Comparison of ENCODE assay signal across 18 mouse cellular contexts in genomic region chr17:90843072-90843611, GRCm38 (mm10).
DNase-seq lines count a peak whose midpoint lies in the region; ATAC-seq and TF ChIP-seq lines count a peak whose summit lies in the region.
"Had no signal": no experiment of that assay in that cellular context is flagged by ENCODE, and none has a peak within 500 bp of the region (broad histone marks: within the 10 kb centered on the region; RNA-seq: fewer than 3 reads in every experiment).

No protein-coding gene starts in this region.

- no peak for TF ChIP-seq CTCF in CH12.LX (conservative IDR thresholded peaks at IDR 0.05 in 1 of 2, IDR thresholded peaks at IDR 0.05 in 1 of 2; ENCODE audit: low read depth in 2 of 2, low read length in 2 of 2)
- TF ChIP-seq CTCF in MEL (IDR thresholded peaks at IDR 0.05 in 2 of 3, conservative IDR thresholded peaks at IDR 0.05 in 1 of 3; ENCODE audit: control insufficient read depth in 1 of 3, insufficient read depth in 1 of 3, low read depth in 2 of 3, low read length in 3 of 3, poor library complexity in 1 of 3, severe bottlenecking in 1 of 3), result no peak

- H3K9me3 ChIP-seq in CH12.LX (replicated peaks; ENCODE audit: low read length) (peaks cover 15% of the 10 kb centered on the region), MEL (replicated peaks; ENCODE audit: insufficient read depth, low read length) (no peaks in the 10 kb centered on the region)
- H3K9me3 ChIP-seq in liver, embryonic 12.5 days (replicated peaks), result no peaks in the 10 kb centered on the region
- H3K9me3 ChIP-seq: embryonic facial prominence, embryonic 13.5 days; forebrain, embryonic 12.5 days; G1E; heart, embryonic 13.5 days; hindbrain, embryonic 12.5 days had no signal

- no peak overlapping the region for H3K27ac ChIP-seq in CH12.LX (ENCODE audit: insufficient read depth, low read depth)
- H3K27ac ChIP-seq in MEL (ENCODE audit: control insufficient read depth, low read depth, low read length), result peak overlapping the region; percentile 52
- no peak overlapping the region for H3K27ac ChIP-seq in liver, embryonic 12.5 days
- H3K27ac ChIP-seq: embryonic facial prominence, embryonic 13.5 days; forebrain, embryonic 12.5 days; heart, embryonic 13.5 days; hindbrain, embryonic 12.5 days had no signal

- ATAC-seq in common myeloid progenitor, adult 5-6 weeks (replicated peaks; ENCODE audit: low read depth, poor library complexity, severe bottlenecking), result peak; percentile 56; the same call in 1 of the 2 replicates
- no peak for ATAC-seq in liver, embryonic 12.5 days
- ATAC-seq: forebrain, embryonic 16.5 days; hindbrain, embryonic 16.5 days; inflammation-experienced regulatory T-cells, adult 6 months; intestine, postnatal 0 days had no signal

- no peak overlapping the region for H3K4me2 ChIP-seq in CH12.LX (ENCODE audit: insufficient read depth, low read depth, poor library complexity, severe bottlenecking)
- no peak overlapping the region for H3K4me2 ChIP-seq in liver, embryonic 12.5 days
- H3K4me2 ChIP-seq: embryonic facial prominence, embryonic 13.5 days; forebrain, embryonic 12.5 days; heart, embryonic 13.5 days; hindbrain, embryonic 12.5 days had no signal

- no peaks in the 10 kb centered on the region for H3K36me3 ChIP-seq in CH12.LX (replicated peaks in 1 of 2; ENCODE audit: control insufficient read depth in 1 of 2, insufficient read depth in 1 of 2, low read length in 1 of 2)
- peaks cover 0 to 15% of the 10 kb centered on the region in 2 experiments; a peak in 2 of 4 replicates for H3K36me3 ChIP-seq in MEL (ENCODE audit: control insufficient read depth in 1 of 2, insufficient read depth in 2 of 2, low read length in 2 of 2)
- H3K36me3 ChIP-seq in liver, embryonic 12.5 days, result no peaks in the 10 kb centered on the region
- H3K36me3 ChIP-seq: embryonic facial prominence, embryonic 13.5 days; forebrain, embryonic 12.5 days; G1E; heart, embryonic 13.5 days; hindbrain, embryonic 12.5 days had no signal

- DNase-seq in CH12.LX (ENCODE audit: extremely low read depth) (no peak), MEL (ENCODE audit: low read depth, low spot score) (peak; percentile 80), MN1 (ENCODE audit: low spot score) (no peak)
- DNase-seq in gastrocnemius, postnatal 14 days, result no peak
- DNase-seq: adrenal gland, postnatal 10 days; gastrocnemius, postnatal 25 days; heart, postnatal 36 days had no signal

- intact Hi-C loops in gastrocnemius, postnatal 14 days (cut with DNase I; ENCODE audit: low total_unique reads), result no loop called here

- H3K27me3 ChIP-seq in CH12.LX (replicated peaks) (no peaks in the 10 kb centered on the region), MEL (ENCODE audit: control insufficient read depth in 1 of 2, insufficient read depth in 2 of 2, low read length in 2 of 2) (no peaks in the 10 kb centered on the region)
- no peaks in the 10 kb centered on the region for H3K27me3 ChIP-seq in liver, embryonic 12.5 days (replicated peaks)
- H3K27me3 ChIP-seq: embryonic facial prominence, embryonic 13.5 days; forebrain, embryonic 12.5 days; heart, embryonic 13.5 days; hindbrain, embryonic 12.5 days had no signal

- in situ Hi-C loops in CH12.LX (cut with MboI; ENCODE audit: low pct_ligation_motif_present, low pct_unique_long_range_greater_than_20kb, low sequenced_read_pairs), result no loop called here

- TF ChIP-seq POLR2A in CH12.LX (IDR thresholded peaks at IDR 0.05; ENCODE audit: low read depth, low read length) (no peak), MEL (IDR thresholded peaks at IDR 0.05; ENCODE audit: control insufficient read depth in 1 of 2, insufficient read depth in 1 of 2, low read depth in 1 of 2, low read length in 2 of 2, poor library complexity in 1 of 2) (no peak)

- no peak for TF ChIP-seq EP300 in CH12.LX (IDR thresholded peaks at IDR 0.05; ENCODE audit: low read length)
- peak; percentile 83 to 85 for TF ChIP-seq EP300 in MEL (IDR thresholded peaks at IDR 0.05; ENCODE audit: low read depth in 1 of 2, low read length in 2 of 2)

- dilution Hi-C loops in CH12.LX (cut with MboI; ENCODE audit: extremely low pct_ligation_motif_present, extremely low pct_unique_long_range_greater_than_20kb, low sequenced_read_pairs), result no loop called here

- TF ChIP-seq RAD21 in CH12.LX (IDR thresholded peaks at IDR 0.05; ENCODE audit: low read depth, low read length), result no peak
- TF ChIP-seq RAD21 in MEL (IDR thresholded peaks at IDR 0.05; ENCODE audit: low read depth, low read length), result no peak

- H3K79me2 ChIP-seq in CH12.LX (replicated peaks; ENCODE audit: control insufficient read depth, extremely low read depth, insufficient read depth, poor library complexity, severe bottlenecking), result no peaks in the 10 kb centered on the region
- no peaks in the 10 kb centered on the region for H3K79me2 ChIP-seq in MEL (ENCODE audit: control insufficient read depth, insufficient read depth, low read length, poor library complexity)

- H3K4me1 ChIP-seq in CH12.LX (ENCODE audit: control insufficient read depth in 1 of 2, insufficient read depth in 2 of 2), result no peaks in the 10 kb centered on the region
- peaks cover 3 to 12% of the 10 kb centered on the region in 2 experiments; a peak in 3 of 4 replicates for H3K4me1 ChIP-seq in MEL (ENCODE audit: control insufficient read depth in 1 of 2, insufficient read depth in 2 of 2, low read length in 2 of 2)
- no peaks in the 10 kb centered on the region for H3K4me1 ChIP-seq in liver, embryonic 12.5 days
- H3K4me1 ChIP-seq: embryonic facial prominence, embryonic 13.5 days; forebrain, embryonic 12.5 days; heart, embryonic 13.5 days; hindbrain, embryonic 12.5 days had no signal

- H3K9ac ChIP-seq in CH12.LX (ENCODE audit: insufficient read depth, low read depth), result no peak overlapping the region
- no peak overlapping the region for H3K9ac ChIP-seq in MEL (ENCODE audit: control insufficient read depth, low read depth, low read length, poor library complexity, severe bottlenecking)
- no peak overlapping the region for H3K9ac ChIP-seq in liver, embryonic 12.5 days
- H3K9ac ChIP-seq: embryonic facial prominence, embryonic 13.5 days; forebrain, embryonic 12.5 days; heart, embryonic 13.5 days; hindbrain, embryonic 12.5 days had no signal

- H3K4me3 ChIP-seq in CH12.LX (replicated peaks in 1 of 3; ENCODE audit: low read depth in 2 of 3, low read length in 2 of 3, poor library complexity in 1 of 3) (no peak overlapping the region), MEL (ENCODE audit: control insufficient read depth in 1 of 2, insufficient read depth in 1 of 2, low read depth in 2 of 2, low read length in 2 of 2) (no peak overlapping the region)
- no peak overlapping the region for H3K4me3 ChIP-seq in liver, embryonic 12.5 days
- H3K4me3 ChIP-seq: embryonic facial prominence, embryonic 13.5 days; forebrain, embryonic 12.5 days; heart, embryonic 13.5 days; hindbrain, embryonic 12.5 days had no signal

TF ChIP-seq in CH12.LX, 34 proteins besides CTCF, POLR2A, EP300 and RAD21:
- TF ChIP-seq BHLHE40 (IDR thresholded peaks at IDR 0.05; ENCODE audit: low read depth, low read length), result 0 out of 2 replicates have a peak, but pooled peaks have one; percentile 16
- TF ChIP-seq SIN3A (IDR thresholded peaks at IDR 0.05; ENCODE audit: low read length), result no peak
- TF ChIP-seq IRF4 (IDR thresholded peaks at IDR 0.05; ENCODE audit: low read depth, low read length), result peak; percentile 19; the same call in 1 of the 2 replicates

TF ChIP-seq in MEL, 35 proteins besides CTCF, POLR2A, EP300 and RAD21 (continues in another document):
- no peak for TF ChIP-seq POLR2AphosphoS5 (IDR thresholded peaks at IDR 0.05; ENCODE audit: borderline replicate concordance, low read depth, low read length)
- no peak for TF ChIP-seq ELF1 (IDR thresholded peaks at IDR 0.05; ENCODE audit: low read depth, low read length)
- TF ChIP-seq TBP (IDR thresholded peaks at IDR 0.05; ENCODE audit: low read depth, low read length), result no peak; the same call in 1 of the 2 replicates
- TF ChIP-seq SMC3 (IDR thresholded peaks at IDR 0.05; ENCODE audit: low read depth, low read length), result no peak
- peak; percentile 32; the same call in 1 of the 2 replicates for TF ChIP-seq MAX (IDR thresholded peaks at IDR 0.05; ENCODE audit: low read length)
- TF ChIP-seq ZKSCAN1 (IDR thresholded peaks at IDR 0.05; ENCODE audit: low read depth, low read length), result no peak
- TF ChIP-seq ZMIZ1 (IDR thresholded peaks at IDR 0.05; ENCODE audit: low read depth, low read length), result no peak
- no peak for TF ChIP-seq NELFE (IDR thresholded peaks at IDR 0.05; ENCODE audit: low read depth, low read length)
- TF ChIP-seq GABPA (IDR thresholded peaks at IDR 0.05; ENCODE audit: low read depth, low read length), result peak; percentile 80
- no peak for TF ChIP-seq ZC3H11A (IDR thresholded peaks at IDR 0.05; ENCODE audit: low read depth, low read length)
- no peak for TF ChIP-seq JUND (IDR thresholded peaks at IDR 0.05; ENCODE audit: low read depth, low read length)
- 0 out of 2 replicates have a peak, but pooled peaks have one; percentile 27 for TF ChIP-seq MAFK (IDR thresholded peaks at IDR 0.05; ENCODE audit: borderline replicate concordance, low read depth, low read length)
- TF ChIP-seq MAZ (IDR thresholded peaks at IDR 0.05; ENCODE audit: low read depth, low read length), result no peak
- no peak for TF ChIP-seq CHD2 (IDR thresholded peaks at IDR 0.05; ENCODE audit: low read length)
- peak; percentile 50; the same call in 1 of the 2 replicates for TF ChIP-seq RCOR1 (IDR thresholded peaks at IDR 0.05; ENCODE audit: low read depth, low read length)
- TF ChIP-seq MXI1 (IDR thresholded peaks at IDR 0.05; ENCODE audit: low read depth, low read length), result peak; percentile 49; the same call in 1 of the 2 replicates
- TF ChIP-seq KAT2A (conservative IDR thresholded peaks at IDR 0.05; ENCODE audit: low read depth, low read length), result no peak
- no peak for TF ChIP-seq BHLHE40 (IDR thresholded peaks at IDR 0.05; ENCODE audit: borderline replicate concordance, low read depth, low read length)
- TF ChIP-seq TCF12 (IDR thresholded peaks at IDR 0.05; ENCODE audit: low read depth, low read length), result peak; percentile 70
- TF ChIP-seq E2F4 (IDR thresholded peaks at IDR 0.05; ENCODE audit: borderline replicate concordance, low read depth, low read length), result no peak
- peak; percentile 60; the same call in 1 of the 2 replicates for TF ChIP-seq ETS1 (IDR thresholded peaks at IDR 0.05; ENCODE audit: low read depth, low read length)
- TF ChIP-seq USF2 (IDR thresholded peaks at IDR 0.05; ENCODE audit: borderline replicate concordance in 1 of 2, insufficient read depth in 1 of 2, low read depth in 1 of 2, low read length in 2 of 2), result no peak
- peak; percentile 82 for TF ChIP-seq ZNF384 (IDR thresholded peaks at IDR 0.05; ENCODE audit: low read depth, low read length)
- no peak for TF ChIP-seq CHD1 (IDR thresholded peaks at IDR 0.05; ENCODE audit: low read depth, low read length)
- peak; percentile 60; the same call in 1 of the 2 replicates for TF ChIP-seq GATA1 (IDR thresholded peaks at IDR 0.05; ENCODE audit: low read depth, low read length)
- TF ChIP-seq MYB (IDR thresholded peaks at IDR 0.05; ENCODE audit: low read depth, low read length), result no peak
- no peak for TF ChIP-seq UBTF (IDR thresholded peaks at IDR 0.05; ENCODE audit: borderline replicate concordance, insufficient read depth, low read depth, low read length)

Comparison
In these comparisons a context has a peak if more than half of its experiments do, and no peak if none do; other contexts are left out.
1. Of the 35 proteins assayed by ChIP-seq in both MEL and CH12.LX: peak only in MEL: EP300, ETS1, GABPA, HCFC1, MAFK, MAX and 6 more; only in CH12.LX: BHLHE40; in both: none; in neither: 22.